Mouse (Mus musculus) midbrain, embryonic 14.5 days (tissue): Measurements from ENCODE around the gene Scnm1. TPM values are rescaled to one million over a fixed set of nuclear protein-coding genes. Genes with fewer than 3 reads are reported as not detected.
A peak's percentile ranks its signal among the peaks of the same experiment; 100 is the strongest.

ENCODE experiments used
- ATAC-seq: fragments of 200-750 bp; cut with Nextera tagmentation; 2 replicates; pipeline ENCODE4 v1.8.0; 2017; ENCODE audit warnings: moderate number of reproducible peaks, moderate library complexity; ENCODE audit not compliant: low FRiP score, low TSS enrichment
- DNase-seq: peaks from one replicate; pipeline ENCODE4 v3.0.0-alpha.2; 2015
- H3K27ac ChIP-seq: fragments of 300-500 bp; sonication (generic); replicated peaks from 2 replicates; pipeline ENCODE4 v1.5.1; 2014; ENCODE audit warnings: mild to moderate bottlenecking, low read depth, low read length, moderate library complexity
- H3K27me3 ChIP-seq: fragments of 300-500 bp; sonication (generic); 2 replicates; pipeline ENCODE4 v1.6.1; 2014; ENCODE audit warnings: low read length, control low read depth, mixed read lengths; ENCODE audit not compliant: control insufficient read depth, insufficient read depth
- H3K36me3 ChIP-seq: fragments of 300-500 bp; sonication (generic); 2 replicates; pipeline ENCODE4 v1.6.1; 2014; ENCODE audit warnings: low read length, control low read depth; ENCODE audit not compliant: control insufficient read depth, insufficient read depth
- H3K4me1 ChIP-seq: fragments of 300-500 bp; sonication (generic); 2 replicates; pipeline ENCODE4 v1.6.1; 2014; ENCODE audit warnings: mild to moderate bottlenecking, antibody characterized with exemption, low read length, control low read depth; ENCODE audit not compliant: control insufficient read depth, insufficient read depth
- H3K4me2 ChIP-seq: fragments of 300-500 bp; sonication (generic); 2 replicates; pipeline ENCODE4 v1.6.1; 2014; ENCODE audit warnings: mild to moderate bottlenecking, low read length, moderate library complexity
- H3K4me3 ChIP-seq: fragments of 300-500 bp; sonication (generic); replicated peaks from 2 replicates; pipeline ENCODE4 v1.5.1; 2014; ENCODE audit warnings: low read depth, low read length
- H3K9ac ChIP-seq: fragments of 300-500 bp; sonication (generic); replicated peaks from 2 replicates; pipeline ENCODE4 v1.6.1; 2014; ENCODE audit warnings: mild to moderate bottlenecking, low read length, moderate library complexity
- H3K9me3 ChIP-seq: fragments of 300-500 bp; sonication (generic); 2 replicates; pipeline ENCODE4 v1.6.1; 2016; ENCODE audit warnings: low read length, control low read depth, mixed read lengths; ENCODE audit not compliant: control insufficient read depth
- WGBS: fragments of 180-500 bp; shearing (Covaris S2); extraction: QIAGEN DNeasy Blood & Tissue Kit; methylation state at CpG from one replicate; pipeline ENCODE4 v1.1.7; 2014; 5-methylcytosine and 5-hydroxymethylcytosine counted together
- polyA plus RNA-seq: library from polyadenylated mRNA; unstranded; fragments of >200 nt; fragmentation: Nextera tagmentation; extraction: Ambion mirVana; gene quantifications from 2 replicates; pipeline ENCODE4 v1.2.1, GENCODE M21; 2014

Gene Scnm1
- polyA plus RNA-seq, 1 experiment from 2014 or later, result 86.6 TPM

DNA sequence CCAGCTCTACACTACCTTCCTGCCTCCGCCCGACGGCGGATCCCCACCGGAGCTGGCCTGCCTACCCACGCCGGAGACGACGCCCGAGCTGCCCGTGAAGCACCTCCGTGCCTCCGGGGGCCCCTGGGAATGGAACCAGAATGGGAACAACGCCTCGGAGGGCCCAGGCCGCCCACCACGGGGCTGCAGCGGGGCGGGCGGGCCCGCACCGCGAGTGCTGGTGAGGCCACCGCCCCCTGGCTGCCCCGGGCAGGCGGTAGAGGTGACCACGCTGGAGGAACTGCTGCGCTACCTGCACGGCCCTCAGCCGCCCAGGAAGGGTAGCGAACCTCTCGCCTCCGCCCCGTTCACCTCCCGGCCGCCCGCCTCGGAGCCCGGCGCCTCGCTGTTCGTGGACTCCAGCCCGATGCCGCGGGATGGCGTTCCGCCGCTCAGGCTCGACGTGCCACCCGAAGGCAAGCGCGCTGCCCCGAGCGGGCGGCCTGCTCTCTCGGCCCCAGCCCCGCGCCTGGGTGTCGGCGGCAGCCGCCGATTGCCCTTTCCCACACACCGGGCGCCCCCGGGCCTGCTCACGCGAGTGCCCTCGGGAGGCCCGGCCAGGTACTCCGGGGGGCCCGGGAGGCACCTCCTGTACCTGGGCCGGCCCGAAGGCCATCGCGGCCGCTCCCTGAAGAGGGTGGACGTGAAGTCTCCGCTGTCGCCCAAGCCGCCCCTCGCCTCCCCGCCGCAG lies 38.9 kb upstream of the Scnm1 start:
- H3K4me3 ChIP-seq, result no peak overlapping the region
- peak overlapping the region; percentile 32; the same call in 1 of the 2 replicates for H3K4me2 ChIP-seq
- peaks cover 7% of the 10 kb centered on the region; the same call in 1 of the 2 replicates for H3K4me1 ChIP-seq
- ATAC-seq (no peak), DNase-seq (peak; percentile 38)
- no peak overlapping the region for H3K9ac ChIP-seq
- no peaks in the 10 kb centered on the region for H3K9me3 ChIP-seq
- H3K27me3 ChIP-seq, result peaks cover 47% of the 10 kb centered on the region
- H3K36me3 ChIP-seq, result peaks cover 64% of the 10 kb centered on the region
- H3K27ac ChIP-seq, result no peak overlapping the region
- 12% methylated on average over 71 of the region's 84 CpGs for WGBS

DNA sequence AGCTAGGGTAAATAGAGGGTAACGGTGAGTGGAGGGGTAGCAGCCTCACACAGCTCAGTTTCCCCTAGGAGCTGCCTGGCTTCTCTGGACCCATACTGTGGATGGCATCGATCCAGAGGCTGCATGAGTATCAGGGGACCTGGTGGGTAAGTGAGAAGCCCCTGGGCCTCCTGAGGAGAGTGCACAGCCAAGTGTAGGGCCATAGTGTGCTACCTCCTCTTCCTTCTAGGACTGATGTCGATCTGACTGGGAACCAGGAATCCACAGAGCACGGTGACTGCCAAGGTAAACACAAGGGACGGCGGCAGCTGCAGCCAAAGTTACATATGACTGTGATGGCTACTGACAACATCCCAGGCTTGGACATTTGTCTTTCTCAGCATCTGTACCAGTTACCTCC lies 37.3 kb upstream of the Scnm1 start:
- peaks cover 79% of the 10 kb centered on the region for H3K36me3 ChIP-seq
- DNase-seq (peak; percentile 8), ATAC-seq (no peak)
- no peak overlapping the region for H3K9ac ChIP-seq
- no peak overlapping the region for H3K4me2 ChIP-seq
- H3K9me3 ChIP-seq, result no peaks in the 10 kb centered on the region
- no peak overlapping the region for H3K4me3 ChIP-seq
- 81% methylated on average over 6 of the region's 6 CpGs for WGBS
- H3K27me3 ChIP-seq, result peaks cover 47% of the 10 kb centered on the region
- no peak overlapping the region for H3K27ac ChIP-seq
- peaks cover 7% of the 10 kb centered on the region; the same call in 1 of the 2 replicates for H3K4me1 ChIP-seq

DNA sequence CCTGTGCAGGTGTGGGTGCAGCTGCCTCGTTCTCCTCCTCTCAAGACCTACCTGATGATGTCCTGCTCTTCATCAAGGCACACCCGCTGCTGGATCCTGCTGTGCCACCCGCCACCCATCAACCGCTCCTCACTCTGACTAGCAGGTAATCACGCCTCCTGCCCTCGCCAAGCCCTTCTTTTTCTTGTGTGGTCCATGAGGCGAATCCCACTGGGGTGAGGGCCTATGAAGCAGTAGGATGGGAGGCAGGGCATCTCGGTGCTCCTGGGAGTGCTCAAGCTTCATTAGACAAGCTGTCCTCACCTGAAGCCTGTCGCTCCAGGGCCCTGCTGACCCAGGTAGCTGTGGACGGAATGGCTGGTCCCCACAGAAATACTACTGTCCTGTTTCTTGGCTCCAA lies 36.2 kb upstream of the Scnm1 start:
- no peaks in the 10 kb centered on the region for H3K9me3 ChIP-seq
- H3K36me3 ChIP-seq, result peaks cover 89% of the 10 kb centered on the region
- H3K4me2 ChIP-seq, result no peak overlapping the region
- ATAC-seq (no peak), DNase-seq (no peak)
- WGBS, result 86% methylated on average over 10 of the region's 10 CpGs
- H3K27me3 ChIP-seq, result peaks cover 47% of the 10 kb centered on the region
- H3K9ac ChIP-seq, result no peak overlapping the region
- peaks cover 7% of the 10 kb centered on the region; the same call in 1 of the 2 replicates for H3K4me1 ChIP-seq
- no peak overlapping the region for H3K4me3 ChIP-seq
- H3K27ac ChIP-seq, result no peak overlapping the region

- H3K4me2 ChIP-seq, result no peak overlapping the region
- no peaks in the 10 kb centered on the region for H3K9me3 ChIP-seq
- no peak for ATAC-seq
- H3K36me3 ChIP-seq, result peaks cover 58% of the 10 kb centered on the region
- no peak overlapping the region for H3K27ac ChIP-seq
- no peak overlapping the region for H3K9ac ChIP-seq
- no peak for DNase-seq
- H3K27me3 ChIP-seq, result peaks cover 15% of the 10 kb centered on the region
- 89% methylated on average over 5 of the region's 5 CpGs for WGBS
- H3K4me3 ChIP-seq, result no peak overlapping the region
- H3K4me1 ChIP-seq, result peaks cover 30% of the 10 kb centered on the region
Observed at GRCm38 (mm10) chr3:95164840-95165239, 31.0 kb upstream of the Scnm1 start.

DNA sequence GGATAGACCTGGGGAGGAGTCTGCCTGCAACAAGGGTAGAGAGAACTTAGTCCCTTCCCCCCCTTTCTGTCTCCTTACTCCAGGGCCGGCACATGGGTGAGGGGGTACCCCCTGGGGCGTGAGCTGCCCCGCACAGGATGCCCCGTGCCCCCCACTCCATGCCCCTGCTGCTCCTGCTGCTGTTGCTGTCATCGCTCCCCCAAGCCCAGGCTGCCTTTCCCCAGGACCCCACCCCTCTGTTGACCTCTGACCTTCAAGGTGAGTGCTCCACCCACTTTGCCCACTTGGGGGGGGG lies 30.4 kb upstream of the Scnm1 start:
- no peak for ATAC-seq
- WGBS, result 75% methylated on average over 5 of the region's 5 CpGs
- peak overlapping the region; percentile 78 for H3K4me2 ChIP-seq

DNA sequence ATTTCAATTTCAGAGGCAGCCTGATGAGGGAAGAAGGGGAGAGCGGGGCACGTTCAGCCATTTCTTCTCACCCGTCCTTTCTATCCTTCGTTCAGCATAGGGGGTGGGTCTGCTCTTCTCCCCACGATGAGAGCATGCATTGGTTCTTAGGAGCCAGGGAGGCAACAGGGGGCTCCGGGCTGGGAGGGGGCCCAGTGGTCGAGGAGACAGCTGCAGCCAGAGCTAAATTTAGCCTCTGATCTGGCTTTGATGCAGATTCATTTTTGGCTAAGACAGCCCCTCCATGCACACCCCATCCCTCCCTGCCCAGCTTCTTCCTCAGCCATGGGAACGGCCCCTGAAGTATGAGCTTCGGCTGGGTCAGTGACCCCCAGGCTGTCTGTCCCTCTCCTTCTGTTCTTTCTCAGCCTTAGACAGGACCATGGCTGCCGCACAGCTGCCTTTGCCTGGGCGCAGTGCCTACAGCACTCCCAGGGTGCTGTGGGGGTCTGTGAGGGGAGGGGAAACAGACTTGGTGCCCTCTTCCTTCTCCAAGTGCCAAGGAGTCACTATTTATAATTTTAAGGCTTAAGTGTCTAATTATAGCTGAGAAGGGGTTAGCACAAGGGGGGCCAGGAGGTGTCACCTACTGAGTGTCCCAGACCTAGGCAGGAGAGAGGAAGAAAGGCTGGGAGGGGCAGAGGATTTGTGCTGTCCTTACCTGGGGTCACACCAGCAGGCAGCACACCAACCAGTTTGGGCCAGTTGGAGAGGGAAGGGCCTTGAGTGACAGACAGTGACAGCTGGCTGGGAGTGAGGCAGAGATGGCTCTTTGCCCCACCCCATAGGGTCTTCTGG lies 29.8 kb upstream of the Scnm1 start:
- no peaks in the 10 kb centered on the region for H3K9me3 ChIP-seq
- H3K27me3 ChIP-seq, result 0 out of 2 replicates have a peak, but pooled peaks cover 4% of the 10 kb centered on the region
- H3K27ac ChIP-seq, result no peak overlapping the region
- peak overlapping the region; percentile 20; the same call in 1 of the 2 replicates for H3K9ac ChIP-seq
- ATAC-seq (no peak), DNase-seq (no peak)
- peak overlapping the region; percentile 98 for H3K4me3 ChIP-seq
- 52% methylated on average over 10 of the region's 11 CpGs for WGBS
- peaks cover 30% of the 10 kb centered on the region for H3K4me1 ChIP-seq
- H3K4me2 ChIP-seq, result peak overlapping the region; percentile 78
- H3K36me3 ChIP-seq, result peaks cover 46% of the 10 kb centered on the region

More for the DNA sequence above, 30.4 kb upstream of the Scnm1 start:
- Histone ChIP-seq H3K9me3 (no peaks in the 10 kb centered on the region), H3K9ac (no peak overlapping the region), H3K4me3 (no peak overlapping the region), H3K27ac (no peak overlapping the region), H3K36me3 (peaks cover 51% of the 10 kb centered on the region), H3K27me3 (peaks cover 8% of the 10 kb centered on the region; the same call in 1 of the 2 replicates), H3K4me1 (peaks cover 30% of the 10 kb centered on the region)
- no peak for DNase-seq

DNA sequence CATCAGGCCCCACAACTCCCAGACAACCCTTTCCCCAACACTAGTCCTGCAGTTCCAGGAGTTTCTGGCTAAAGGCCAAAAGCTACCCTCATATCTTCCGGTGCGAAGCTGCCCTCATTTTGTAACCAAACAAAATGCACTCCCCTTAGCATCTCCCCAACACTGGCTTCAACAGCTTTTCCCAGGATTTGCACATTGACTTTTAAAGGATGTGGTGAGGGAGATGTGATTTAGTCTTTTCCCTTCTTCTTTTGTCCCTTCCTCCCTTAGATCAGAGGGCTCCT lies 28.5 kb upstream of the Scnm1 start:
- no peak for DNase-seq
- Histone ChIP-seq H3K4me2 (peak overlapping the region; percentile 78), H3K4me1 (peaks cover 30% of the 10 kb centered on the region), H3K36me3 (peaks cover 32% of the 10 kb centered on the region), H3K9me3 (no peaks in the 10 kb centered on the region), H3K27me3 (no peaks in the 10 kb centered on the region), H3K27ac (peak overlapping the region; percentile 87), H3K9ac (peak overlapping the region; percentile 93), H3K4me3 (peak overlapping the region; percentile 98)
- WGBS, result 16% methylated on average over 2 of the region's 2 CpGs
- no peak for ATAC-seq

DNA sequence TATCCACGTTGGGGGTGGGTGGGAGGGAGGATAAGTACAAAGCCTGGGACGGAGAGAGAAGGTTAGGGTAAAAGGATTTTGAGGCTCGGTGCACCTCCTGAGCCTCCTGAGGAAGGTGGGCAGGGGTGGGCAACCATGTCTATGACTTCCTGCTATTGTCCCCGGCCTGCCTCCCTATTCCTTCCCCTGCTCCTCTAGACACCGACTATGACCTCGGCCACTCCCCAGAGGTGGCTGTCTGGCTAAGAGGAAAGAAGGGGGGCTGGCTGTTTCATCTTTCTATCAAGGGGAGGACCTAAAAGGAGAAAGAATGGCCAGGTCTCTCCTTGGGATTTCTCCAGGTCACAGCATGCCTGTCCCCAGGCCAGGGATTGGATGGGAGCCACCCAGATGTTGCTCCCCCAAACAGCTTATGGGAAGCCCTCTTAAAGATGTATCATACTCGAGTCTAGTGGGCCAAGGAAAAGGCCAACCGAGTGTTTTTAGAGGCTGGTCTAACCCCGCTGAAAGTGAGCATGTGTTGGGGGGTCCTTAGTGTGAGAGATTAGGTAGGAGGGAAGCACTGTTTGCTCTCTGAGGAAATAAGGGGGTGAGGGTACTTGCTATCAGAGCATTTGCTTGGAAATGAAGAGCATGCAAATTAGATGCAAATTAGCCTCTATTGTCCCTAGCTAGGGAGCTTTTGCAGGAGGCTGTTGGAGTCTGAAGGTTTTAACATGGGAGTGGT lies 28.0 kb upstream of the Scnm1 start:
- DNase-seq, result peak; percentile 60
- Histone ChIP-seq H3K4me2 (peak overlapping the region; percentile 78), H3K4me3 (peak overlapping the region; percentile 98), H3K27me3 (no peaks in the 10 kb centered on the region), H3K4me1 (peaks cover 30% of the 10 kb centered on the region), H3K9me3 (no peaks in the 10 kb centered on the region), H3K27ac (peak overlapping the region; percentile 87), H3K36me3 (peaks cover 27% of the 10 kb centered on the region), H3K9ac (peak overlapping the region; percentile 93)
- WGBS, result 2% methylated on average over 9 of the region's 9 CpGs
- no peak for ATAC-seq
